Mouse (Mus musculus) NIH3T3 (cell line): Measurements from ENCODE around the gene Ptcd2.

Experiments used
- DNase-seq: peaks from one replicate; pipeline ENCODE4 v3.0.0-alpha.2; 2012; ENCODE audit warnings: low read depth

Gene Ptcd2

GRCm38 (mm10) chr13:99304365-99304764 lies 40.1 kb downstream of the Ptcd2 start:
- DNase-seq: no peak

GRCm38 (mm10) chr13:99303846-99304245 lies 40.7 kb downstream of the Ptcd2 start:
- DNase-seq: peak; percentile 14

GRCm38 (mm10) chr13:99299921-99300320 lies 44.6 kb downstream of the Ptcd2 start:
- DNase-seq: no peak

GRCm38 (mm10) chr13:99294176-99294575 lies 50.3 kb downstream of the Ptcd2 start:
- peak; percentile 11 for DNase-seq

- DNase-seq: no peak
Measured at GRCm38 (mm10) chr13:99290766-99291165, 53.7 kb downstream of the Ptcd2 start.

DNA sequence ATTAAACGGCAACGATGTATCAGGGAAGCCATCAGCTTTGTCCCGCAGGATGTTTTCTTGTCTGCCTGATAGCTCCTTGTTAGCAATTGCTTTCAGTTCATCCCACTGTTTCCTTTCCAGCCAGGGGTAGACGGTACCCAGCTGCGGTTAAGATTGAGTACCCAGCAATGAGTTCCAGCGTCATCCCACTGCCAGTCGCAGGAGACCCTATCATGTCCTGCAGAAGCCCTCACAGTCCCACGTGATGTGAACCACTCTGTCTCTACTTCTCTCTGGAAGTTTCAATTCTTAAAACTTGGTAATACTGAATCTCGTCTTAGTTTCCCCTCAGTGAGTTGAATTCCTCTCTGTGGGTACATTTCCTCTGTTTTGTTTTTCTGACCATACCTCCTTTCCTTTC lies 56.7 kb downstream of the Ptcd2 start:
- no peak for DNase-seq

DNA sequence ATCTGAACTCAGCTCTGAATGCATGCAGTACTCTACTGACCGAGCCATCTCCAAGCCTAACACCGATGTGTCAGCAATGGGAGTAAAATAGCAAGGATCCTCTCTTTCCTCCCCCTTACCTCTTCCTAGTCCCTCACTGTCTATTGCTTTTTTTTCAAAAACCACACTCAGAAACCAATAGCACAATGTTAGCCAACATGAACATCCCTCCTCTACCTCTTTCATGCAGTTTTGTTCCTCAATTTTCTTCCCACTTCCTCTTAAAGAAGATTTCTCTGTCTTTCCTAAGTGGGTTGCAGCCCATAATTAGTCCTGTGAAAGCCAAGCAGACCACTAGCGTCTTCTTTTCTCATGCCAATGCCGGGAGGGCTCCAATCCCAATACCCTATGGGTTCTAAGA lies 57.3 kb downstream of the Ptcd2 start:
- no peak for DNase-seq

DNA sequence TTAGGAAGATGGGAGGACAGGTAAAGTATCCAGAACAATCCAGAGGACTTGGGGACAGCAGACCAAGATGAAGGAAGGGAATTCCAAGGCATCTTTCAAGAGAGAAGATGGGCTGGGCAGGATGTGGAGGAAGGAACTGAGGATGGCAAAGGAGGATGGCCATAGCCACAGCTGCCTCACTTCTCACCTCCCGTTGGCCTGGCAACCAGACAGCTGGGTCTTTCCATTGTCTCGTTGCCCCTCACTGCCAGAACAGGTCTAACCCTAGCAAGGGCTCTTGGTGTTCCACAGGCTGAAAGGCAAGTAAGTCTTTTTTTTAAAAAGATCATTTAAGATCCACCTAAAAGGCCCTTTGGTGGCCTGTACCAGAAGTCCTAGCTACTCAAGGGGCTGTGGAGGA lies 59.3 kb downstream of the Ptcd2 start:
- DNase-seq: no peak

GRCm38 (mm10) chr13:99284400-99285160 lies 59.9 kb downstream of the Ptcd2 start:
- DNase-seq: no peak

GRCm38 (mm10) chr13:99283916-99284315 lies 60.6 kb downstream of the Ptcd2 start:
- no peak for DNase-seq

- no peak for DNase-seq
Measured at GRCm38 (mm10) chr13:99282961-99283360, 61.5 kb downstream of the Ptcd2 start.

GRCm38 (mm10) chr13:99279351-99279750 lies 65.2 kb downstream of the Ptcd2 start:
- no peak for DNase-seq

DNA sequence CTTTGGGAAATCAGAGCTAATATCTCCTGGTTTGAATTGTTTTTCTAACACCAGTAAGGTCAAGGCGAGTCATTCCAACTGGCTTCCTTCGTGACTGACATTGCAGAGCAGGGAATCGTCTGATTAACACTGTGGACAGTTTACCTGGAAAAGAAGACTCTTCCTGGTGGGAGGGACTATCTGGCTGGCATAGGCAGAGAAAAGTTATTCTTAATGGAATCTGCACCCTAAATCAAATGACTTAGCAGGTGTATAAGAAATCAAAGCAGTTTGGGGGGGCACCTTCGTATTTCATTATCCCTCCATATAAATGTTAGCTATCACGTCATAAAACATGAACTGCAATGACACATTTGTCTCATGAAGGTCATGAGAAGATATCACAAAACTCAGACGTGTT lies 66.0 kb downstream of the Ptcd2 start:
- DNase-seq: no peak

GRCm38 (mm10) chr13:99277521-99277920 lies 67.0 kb downstream of the Ptcd2 start:
- DNase-seq: no peak

DNA sequence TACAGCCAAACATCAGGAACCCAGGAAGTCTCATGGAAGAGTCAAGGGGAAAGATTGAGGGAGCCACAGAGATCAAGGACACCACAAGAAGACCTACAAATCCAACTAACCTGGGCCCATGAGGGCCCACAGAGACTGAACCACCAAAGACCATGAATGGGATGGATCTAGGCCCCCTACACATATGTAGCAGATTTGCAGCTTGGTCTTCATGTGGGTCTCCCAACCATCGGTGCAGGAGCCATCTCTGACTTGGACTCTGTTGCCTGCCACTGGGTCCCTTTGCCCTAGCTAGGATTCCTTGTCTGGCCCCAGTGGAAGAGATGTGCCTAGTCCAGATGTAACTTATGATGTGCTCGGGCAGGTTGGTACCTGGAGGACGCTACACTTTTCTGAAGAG lies 72.5 kb downstream of the Ptcd2 start:
- DNase-seq: no peak
